Mouse (Mus musculus) heart, postnatal 10 days (tissue): Measurements from ENCODE around the gene Osmr. TPM values are rescaled to one million over a fixed set of nuclear protein-coding genes. Genes with fewer than 3 reads are reported as not detected.
"Not testable (repeated sequence)": the region's sequence is repeated elsewhere in the genome, so short reads cannot be mapped to it uniquely, and the experiment has no call there.

Source experiments
- DNase-seq, 2 experiments: peaks; one replicate each; pipeline ENCODE4 v3.0.0; 2021
- intact Hi-C: fragments of 180-260 bp; cut with DNase I; formaldehyde crosslinking; loops from one replicate; pipeline ENCODE4 v1.15.1; 2025
- total RNA-seq, 2 experiments: library from RNA; stranded (reverse); gene quantifications; 2 replicates each; pipeline ENCODE4 v1.2.3; 2021

The Osmr gene
- total RNA-seq, 2 experiments from 2014 or later = 10.0 to 10.1 TPM

DNA sequence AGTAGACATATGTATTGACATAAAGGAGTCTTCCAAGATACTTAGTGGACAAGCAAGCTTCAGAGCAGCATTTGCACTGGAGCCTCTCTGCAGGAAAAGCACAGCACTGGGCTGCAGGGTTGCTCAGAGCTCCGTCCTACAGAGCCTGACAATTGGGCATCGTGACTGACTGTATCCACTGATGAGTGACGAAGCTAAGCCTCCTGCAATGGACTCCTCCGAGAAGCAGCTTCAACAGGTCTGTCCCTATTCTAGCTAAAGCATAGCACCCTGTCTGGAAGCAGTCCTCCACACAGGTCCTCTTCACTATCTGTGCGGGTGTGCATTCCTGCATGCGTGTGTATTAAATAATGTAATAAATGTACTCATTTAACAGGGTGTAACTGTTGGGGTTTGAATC is 7.9 kb downstream of the Osmr start:
- DNase-seq = no peak
- intact Hi-C loops = no loop called here

DNA sequence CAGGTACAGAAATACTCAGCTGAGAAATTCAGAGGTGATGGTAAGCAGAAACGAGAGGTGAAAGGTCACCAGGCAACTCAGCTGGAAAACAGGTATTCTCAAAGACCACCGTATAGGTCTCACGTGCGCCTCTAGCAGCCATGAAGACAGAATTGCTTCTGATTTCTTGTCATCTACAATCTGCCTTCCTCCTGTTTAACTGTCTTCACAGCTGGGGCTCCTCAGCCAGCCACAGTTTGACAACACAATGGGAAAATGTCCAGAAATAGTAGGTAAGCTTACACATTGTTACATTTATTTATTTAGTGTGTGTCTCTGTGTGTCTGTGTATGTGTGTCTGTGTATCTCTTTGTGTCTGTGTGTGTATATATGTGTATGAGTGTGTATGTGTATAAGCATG is 12.6 kb downstream of the Osmr start:
- no peak for DNase-seq
- intact Hi-C loops = loop anchor here (2.0 to 5.0 kb wide), 2 partner anchors 15 to 155 kb away; partner anchors contain the start of gene Rictor

DNA sequence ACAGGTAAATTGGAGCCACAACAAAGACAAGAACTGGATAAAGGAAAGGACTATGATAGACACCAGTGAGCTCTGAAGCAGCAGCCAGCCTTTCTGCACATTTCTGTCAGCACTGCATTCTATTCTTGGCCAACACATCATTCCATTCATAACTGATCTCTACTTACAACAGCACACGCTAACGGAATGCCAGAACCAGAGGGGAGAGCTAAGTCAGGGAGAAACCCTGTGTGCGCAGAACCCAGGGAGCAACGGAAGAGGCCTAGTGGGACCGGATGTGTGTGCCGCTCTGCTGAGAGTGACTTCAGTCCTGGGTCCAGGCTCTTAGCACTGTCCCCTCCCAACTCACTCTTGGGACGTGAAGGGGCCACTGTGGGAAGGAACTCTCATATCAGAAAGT is 13.2 kb downstream of the Osmr start:
- DNase-seq = peak; percentile 70 to 74
- intact Hi-C loops = loop anchor here (2.0 to 5.0 kb wide), 2 partner anchors 15 to 154 kb away; partner anchors contain the start of gene Rictor

- no peak for DNase-seq
- intact Hi-C loops = loop anchor here (5.0 kb wide), 1 partner anchor 152 kb away; the partner anchor contains the start of gene Rictor
These were observed 15.0 kb downstream of the Osmr start for GRCm38 (mm10) chr15:6859781-6860180.

- intact Hi-C loops = no loop called here
- DNase-seq = no peak
These were observed 15.9 kb downstream of the Osmr start for GRCm38 (mm10) chr15:6858871-6859270.

GRCm38 (mm10) chr15:6857270-6857905 is 17.4 kb downstream of the Osmr start:
- no peak for DNase-seq
- intact Hi-C loops = no loop called here

GRCm38 (mm10) chr15:6849851-6850250 is 24.9 kb downstream of the Osmr start:
- intact Hi-C loops = no loop called here
- peak in 1 of 2 experiments; percentile 29 for DNase-seq

- intact Hi-C loops = loop anchor here (1.0 to 5.0 kb wide), 3 partner anchors 44 to 602 kb away; no protein-coding TSS in a partner anchor
- DNase-seq = peak; percentile 33 to 51
These were observed 34.6 kb downstream of the Osmr start for GRCm38 (mm10) chr15:6840199-6840598.

DNA sequence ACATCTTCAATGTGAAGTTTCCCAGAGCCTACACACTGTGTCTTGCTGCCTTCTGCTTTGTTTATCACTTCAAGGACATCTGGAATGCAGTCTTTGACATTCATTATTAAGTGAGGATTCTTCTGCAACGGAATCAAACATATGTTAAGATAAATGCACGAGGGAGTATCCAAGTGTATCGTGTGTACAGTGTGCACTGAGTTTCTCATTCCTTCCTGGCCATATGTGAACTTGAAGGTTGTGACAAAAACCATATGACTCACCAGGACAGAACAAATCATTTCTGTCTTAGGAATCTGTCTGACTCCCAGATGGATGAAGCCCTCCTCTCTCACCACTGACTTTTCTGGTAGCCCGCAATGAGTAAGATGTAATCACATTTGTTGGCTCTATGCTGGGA is 59.0 kb downstream of the Osmr start:
- no peak for DNase-seq
- intact Hi-C loops = no loop called here

- intact Hi-C loops, DNase-seq: not testable (repeated sequence)
These were observed 73.6 kb downstream of the Osmr start for GRCm38 (mm10) chr15:6801212-6801611.

DNA sequence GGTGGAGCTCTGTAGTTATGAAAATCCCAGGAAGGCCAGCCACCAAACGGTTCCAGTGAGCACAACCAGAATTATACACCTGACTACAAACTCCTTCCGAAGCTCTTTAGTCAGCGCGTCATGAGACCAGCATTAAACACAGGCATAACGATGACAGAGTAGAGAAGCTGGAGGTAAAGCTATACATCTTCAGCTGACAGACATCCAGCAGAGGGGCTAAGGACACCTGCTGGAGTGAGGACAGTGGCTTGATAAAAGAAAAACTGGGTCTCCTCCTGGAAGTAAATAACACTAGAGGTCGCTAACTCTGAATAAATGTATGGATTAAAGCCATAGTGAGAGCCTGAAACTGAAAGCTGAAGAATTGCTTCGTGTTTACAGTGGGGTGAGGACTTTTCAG is 81.9 kb downstream of the Osmr start:
- intact Hi-C loops = no loop called here

GRCm38 (mm10) chr15:6791648-6792047 is 83.1 kb downstream of the Osmr start:
- no peak for DNase-seq
- intact Hi-C loops = no loop called here

More for the DNA sequence above, 81.9 kb downstream of the Osmr start:
- DNase-seq = no peak

- no peak for DNase-seq
- intact Hi-C loops = no loop called here
These were observed 84.8 kb downstream of the Osmr start for GRCm38 (mm10) chr15:6790011-6790410.

- DNase-seq = no peak
- intact Hi-C loops = no loop called here
These were observed 87.5 kb downstream of the Osmr start for GRCm38 (mm10) chr15:6787236-6787635.

DNA sequence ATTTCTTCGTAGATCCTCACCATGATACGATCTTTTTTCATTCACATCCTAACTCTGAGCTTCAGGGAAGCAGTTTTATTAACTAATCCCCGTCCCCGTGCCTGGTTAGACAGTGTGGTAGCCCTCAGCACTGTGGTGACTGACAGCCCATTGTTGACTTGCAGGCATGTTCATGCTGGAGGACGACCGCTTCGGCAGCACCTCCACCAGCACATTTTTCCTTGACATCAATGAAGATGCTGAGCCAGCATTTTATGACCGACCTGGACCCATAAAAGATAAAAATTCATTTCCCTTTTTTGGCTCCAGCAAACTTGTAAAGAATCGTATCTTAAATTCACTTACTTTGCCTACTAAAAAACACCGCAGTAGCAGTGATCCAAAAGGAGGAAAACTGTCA is 88.6 kb downstream of the Osmr start:
- intact Hi-C loops = no loop called here
- no peak for DNase-seq

- DNase-seq = no peak
- intact Hi-C loops = no loop called here
These were observed 102.5 kb downstream of the Osmr start for GRCm38 (mm10) chr15:6772265-6772664.

Other genes with a start within 250 kb of the Osmr start
- 10 to 100 TPM; 16.6 to 18.8 TPM for gene Rictor, start 166.6 kb downstream of the Osmr start, total RNA-seq
- gene Lifr, start 215.6 kb upstream of the Osmr start, total RNA-seq = 10 to 100 TPM; 50.2 to 54.0 TPM